Mouse (Mus musculus) cerebellum, adult 2 months (tissue): Measurements from ENCODE around the gene Nme3.

ENCODE experiments used
- CTCF ChIP-seq: fragments of 200-500 bp; IDR thresholded peaks from 2 replicates; pipeline ENCODE4 v1.5.1; 2011; ENCODE audit warnings: low read depth, mild to moderate bottlenecking, control low read depth, low read length, moderate library complexity, borderline replicate concordance; ENCODE audit not compliant: insufficient read depth
- POLR2A ChIP-seq: fragments of 200-500 bp; IDR thresholded peaks from 2 replicates; pipeline ENCODE4 v1.6.1; 2011; ENCODE audit warnings: low read length, control low read depth, borderline replicate concordance; ENCODE audit not compliant: insufficient read depth

GRCm38 (mm10) chr17:24898041-24898854, 1.9 kb downstream of the Nme3 start:
- TF ChIP-seq CTCF (no peak), POLR2A (no peak)
